Comparison of ENCODE assay signal across 8 mouse cellular contexts in genomic region chr9:40455020-40455335, GRCm38 (mm10).
DNase-seq lines count a peak whose midpoint lies in the region; ATAC-seq and TF ChIP-seq lines count a peak whose summit lies in the region.

No protein-coding gene starts in this region.

- no peaks in the 10 kb centered on the region for H3K36me3 ChIP-seq in lung, embryonic 15.5 days
- H3K36me3 ChIP-seq in intestine, embryonic 15.5 days = no peaks in the 10 kb centered on the region
- H3K36me3 ChIP-seq in neural tube, embryonic 12.5 days = no peaks in the 10 kb centered on the region

- peak overlapping the region; percentile 99 for H3K4me2 ChIP-seq in lung, embryonic 15.5 days
- H3K4me2 ChIP-seq in intestine, embryonic 15.5 days (replicated peaks) = peak overlapping the region; percentile 98
- H3K4me2 ChIP-seq in neural tube, embryonic 12.5 days (replicated peaks) = peak overlapping the region; percentile 99

- ATAC-seq in lung, embryonic 15.5 days (ENCODE audit: borderline replicate concordance, extremely low read depth, low FRiP score, low TSS enrichment) = peak; percentile 33; the same call in 1 of the 2 replicates
- ATAC-seq in intestine, embryonic 15.5 days = peak; percentile 57
- peak; percentile 18 for ATAC-seq in neural tube, embryonic 12.5 days (ENCODE audit: low FRiP score, low read depth)

- H3K4me1 ChIP-seq in lung, embryonic 15.5 days = peaks cover 32% of the 10 kb centered on the region
- H3K4me1 ChIP-seq in embryonic fibroblast, embryonic 13.5 days (ENCODE audit: control insufficient read depth, insufficient read depth, low read length) = no peaks in the 10 kb centered on the region
- peaks cover 4% of the 10 kb centered on the region; the same call in 1 of the 2 replicates for H3K4me1 ChIP-seq in intestine, embryonic 15.5 days (replicated peaks)
- peaks cover 13% of the 10 kb centered on the region; the same call in 1 of the 2 replicates for H3K4me1 ChIP-seq in neural tube, embryonic 12.5 days

- H3K27ac ChIP-seq in lung, embryonic 15.5 days = peak overlapping the region; percentile 88
- no peak overlapping the region for H3K27ac ChIP-seq in embryonic fibroblast, embryonic 13.5 days (ENCODE audit: insufficient read depth, low read length)
- H3K27ac ChIP-seq in intestine, embryonic 15.5 days = peak overlapping the region; percentile 77
- H3K27ac ChIP-seq in neural tube, embryonic 12.5 days = no peak overlapping the region

- intact Hi-C loops in left cerebral cortex, postnatal 4 days (cut with DNase I) = no loop called here
- intact Hi-C loops in left cerebral cortex, postnatal 36 days (cut with DNase I) = no loop called here

- WGBS in lung, embryonic 15.5 days = under 1% methylated on average over 8 of the region's 8 CpGs
- 4% methylated on average over 8 of the region's 8 CpGs for WGBS in intestine, embryonic 15.5 days
- 4% methylated on average over 8 of the region's 8 CpGs for WGBS in neural tube, embryonic 12.5 days

- H3K27me3 ChIP-seq in lung, embryonic 15.5 days = no peaks in the 10 kb centered on the region
- H3K27me3 ChIP-seq in intestine, embryonic 15.5 days (replicated peaks) = no peaks in the 10 kb centered on the region
- peaks cover 20% of the 10 kb centered on the region for H3K27me3 ChIP-seq in neural tube, embryonic 12.5 days (replicated peaks)

- peak overlapping the region; percentile 57 for H3K9ac ChIP-seq in lung, embryonic 15.5 days
- peak overlapping the region; percentile 68 for H3K9ac ChIP-seq in intestine, embryonic 15.5 days
- H3K9ac ChIP-seq in neural tube, embryonic 12.5 days = peak overlapping the region; percentile 59

- DNase-seq in lung, postnatal 4 days = no peak
- DNase-seq in urinary bladder, adult 18-20 months (ENCODE audit: low spot score in 2 of 2) = no peak
- DNase-seq in left cerebral cortex, postnatal 4 days = no peak
- no peak for DNase-seq in left cerebral cortex, postnatal 36 days (ENCODE audit: low spot score in 2 of 2)

- H3K9me3 ChIP-seq in lung, embryonic 15.5 days = no peaks in the 10 kb centered on the region
- H3K9me3 ChIP-seq in intestine, embryonic 15.5 days = no peaks in the 10 kb centered on the region
- no peaks in the 10 kb centered on the region for H3K9me3 ChIP-seq in neural tube, embryonic 12.5 days

- TF ChIP-seq CTCF in embryonic fibroblast, embryonic 13.5 days (IDR thresholded peaks at IDR 0.05; ENCODE audit: borderline replicate concordance, insufficient read depth, low read length) = no peak

- no peak for TF ChIP-seq POLR2A in embryonic fibroblast, embryonic 13.5 days (IDR thresholded peaks at IDR 0.05; ENCODE audit: low read depth, low read length)

- H3K4me3 ChIP-seq in lung, embryonic 15.5 days = peak overlapping the region; percentile 72
- peak overlapping the region; percentile 53 for H3K4me3 ChIP-seq in embryonic fibroblast, embryonic 13.5 days (ENCODE audit: insufficient read depth, low read length)
- H3K4me3 ChIP-seq in intestine, embryonic 15.5 days (replicated peaks) = peak overlapping the region; percentile 71
- peak overlapping the region; percentile 52 for H3K4me3 ChIP-seq in neural tube, embryonic 12.5 days

Comparison
In these comparisons a context has a peak if more than half of its experiments do, and no peak if none do; other contexts are left out.
1. H3K27ac ChIP-seq: peak in lung, embryonic 15.5 days (single experiment) and intestine, embryonic 15.5 days (single experiment); none in embryonic fibroblast, embryonic 13.5 days (single experiment) and neural tube, embryonic 12.5 days (single experiment).
2. Peak in every context shown above with its lines, with median percentiles within 50 percentile points of each other: ATAC-seq, H3K4me2 ChIP-seq, H3K4me3 ChIP-seq and H3K9ac ChIP-seq.